Mouse (Mus musculus) monocyte, adult 5-6 weeks (primary cell): ENCODE results near the gene Spsb1. TPM values are rescaled to one million over a fixed set of nuclear protein-coding genes. Genes with fewer than 3 reads are reported as not detected.

Experiments
- ATAC-seq: fragments of 153-309, 156-312 bp; replicated peaks from 2 replicates; pipeline ENCODE4 v1.8.0; 2017; ENCODE audit warnings: mild to moderate bottlenecking; ENCODE audit not compliant: low TSS enrichment, insufficient number of reproducible peaks, severe bottlenecking, poor library complexity, low FRiP score
- total RNA-seq: library from RNA; stranded (forward); fragments of 200-1000, 200-491, 200-594 nt; gene quantifications from 3 replicates; pipeline ENCODE4 v1.2.3, GENCODE M21; 2017

The Spsb1 gene
- total RNA-seq, 1 experiment from 2014 or later, result not detected

DNA sequence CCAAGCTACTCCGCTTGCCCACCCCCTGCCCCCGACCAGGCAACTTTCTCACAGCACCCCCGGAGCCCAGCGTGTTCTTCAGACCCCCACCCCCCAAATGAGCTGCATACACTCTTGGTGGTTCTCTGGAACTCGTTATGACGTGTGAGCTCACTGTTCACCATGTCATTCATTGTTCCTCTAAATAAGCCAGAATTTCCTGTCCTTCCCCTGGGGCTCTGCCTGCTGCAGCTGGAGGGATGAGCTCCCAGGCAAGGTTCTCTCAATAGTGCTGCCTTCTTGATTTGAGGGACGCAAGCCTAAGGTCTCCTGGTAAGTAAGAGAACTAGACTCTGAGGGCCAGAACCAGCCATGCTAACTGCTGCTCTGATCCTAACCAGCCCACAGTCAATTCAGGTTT is 59.6 kb downstream of the Spsb1 start:
- ATAC-seq, result no peak

DNA sequence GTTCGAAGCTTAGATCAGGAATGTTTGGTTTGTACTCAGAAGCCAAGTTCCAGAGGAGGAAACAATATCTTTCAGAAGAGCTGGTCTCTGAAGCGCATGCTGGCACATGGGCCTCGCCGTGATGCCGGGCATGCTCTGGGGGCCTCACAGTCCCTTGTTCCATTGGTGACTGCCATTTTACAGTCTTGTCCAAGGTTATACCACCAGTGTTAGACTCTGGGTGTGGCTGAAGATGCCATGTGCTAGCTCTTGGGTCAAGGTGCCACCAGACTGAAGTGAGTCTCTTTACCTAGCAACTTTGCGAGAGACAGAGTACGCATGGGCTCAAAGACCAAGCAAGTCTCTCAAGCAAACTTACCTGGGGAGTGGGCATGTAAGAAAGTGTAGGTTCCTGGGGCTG is 60.5 kb downstream of the Spsb1 start:
- no peak for ATAC-seq

DNA sequence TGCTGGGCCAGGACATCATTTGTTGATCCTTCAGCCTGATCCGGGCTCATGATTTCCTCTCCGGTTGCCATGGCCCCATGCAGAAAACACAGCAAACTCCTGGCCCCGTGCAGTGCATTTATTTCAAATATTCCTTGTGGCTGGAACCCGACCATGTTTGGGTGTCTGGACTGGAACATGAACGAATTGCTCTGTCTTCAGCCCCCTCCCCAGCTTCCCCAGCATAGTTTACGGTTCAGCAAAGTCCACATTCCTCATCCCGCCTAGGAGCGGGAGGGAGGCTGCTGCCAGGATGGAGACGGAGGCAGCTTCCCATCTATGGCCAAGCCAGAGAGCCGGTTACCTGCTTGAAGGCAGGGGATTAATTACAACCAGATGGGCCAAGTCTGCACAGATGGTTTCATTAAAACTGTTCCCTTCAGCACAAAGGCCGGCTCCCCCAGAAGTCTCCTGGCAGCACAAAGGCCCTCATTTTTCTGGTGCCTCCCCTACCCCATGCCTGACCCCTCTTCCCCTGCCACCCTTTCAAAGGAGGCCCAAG is 61.2 kb downstream of the Spsb1 start:
- ATAC-seq, result no peak

DNA sequence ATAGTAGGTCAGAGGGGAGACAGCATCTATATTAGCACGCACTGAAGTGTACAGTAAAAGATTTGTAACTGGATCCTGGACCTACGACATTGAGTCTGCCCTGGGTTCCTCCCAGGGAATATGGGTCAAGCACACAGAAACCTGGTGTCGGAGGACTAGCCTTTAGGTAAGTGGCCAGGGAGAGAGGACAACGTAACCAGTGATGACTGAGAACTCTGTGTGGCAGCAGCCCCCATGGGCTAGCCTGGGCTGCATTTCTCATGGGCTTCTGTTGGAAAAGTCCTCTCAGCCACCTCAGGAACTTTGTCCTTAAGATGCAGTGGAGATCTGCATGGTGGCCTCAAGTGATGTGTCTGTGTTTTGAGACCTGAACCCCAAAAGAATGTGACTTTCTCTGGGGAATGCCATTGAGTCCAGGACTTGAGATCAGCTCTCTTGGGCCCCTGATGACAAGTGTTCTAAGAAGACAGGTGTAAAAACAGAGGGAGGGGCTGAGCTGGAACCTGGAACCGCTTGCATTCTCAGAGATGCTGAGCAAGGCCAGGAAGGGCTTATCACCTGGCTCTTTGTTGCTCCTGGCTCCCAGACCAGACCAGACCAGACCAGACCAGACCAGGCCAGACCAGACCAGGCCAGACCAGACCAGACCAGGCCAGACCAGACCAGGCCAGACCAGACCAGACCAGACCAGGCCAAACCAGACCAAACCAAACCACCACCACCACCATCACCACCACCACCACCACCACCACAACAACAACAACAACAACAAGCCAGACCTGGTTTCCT is 63.5 kb downstream of the Spsb1 start:
- no peak for ATAC-seq

GRCm38 (mm10) chr4:149890551-149890950 is 64.3 kb downstream of the Spsb1 start:
- ATAC-seq, result no peak

DNA sequence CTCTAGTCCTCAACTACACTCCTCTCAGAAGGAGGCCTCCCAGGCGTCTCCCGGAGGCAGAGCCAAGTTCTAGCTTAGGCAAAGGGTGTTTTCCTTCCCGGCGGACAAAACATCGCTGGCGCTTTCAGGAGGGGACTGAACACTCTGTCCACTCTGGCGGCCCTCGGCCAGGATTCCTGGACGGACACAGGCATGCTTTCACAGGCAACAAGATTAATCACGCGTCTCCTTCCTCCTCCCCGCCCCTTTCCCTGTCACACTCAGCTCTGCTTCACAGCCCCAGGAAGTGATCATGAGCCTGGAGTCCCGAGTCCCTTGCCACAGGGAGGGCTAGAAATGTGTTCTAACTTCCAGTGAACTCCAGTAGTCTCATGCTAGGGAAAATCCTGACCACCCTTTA is 65.0 kb downstream of the Spsb1 start:
- ATAC-seq, result no peak

DNA sequence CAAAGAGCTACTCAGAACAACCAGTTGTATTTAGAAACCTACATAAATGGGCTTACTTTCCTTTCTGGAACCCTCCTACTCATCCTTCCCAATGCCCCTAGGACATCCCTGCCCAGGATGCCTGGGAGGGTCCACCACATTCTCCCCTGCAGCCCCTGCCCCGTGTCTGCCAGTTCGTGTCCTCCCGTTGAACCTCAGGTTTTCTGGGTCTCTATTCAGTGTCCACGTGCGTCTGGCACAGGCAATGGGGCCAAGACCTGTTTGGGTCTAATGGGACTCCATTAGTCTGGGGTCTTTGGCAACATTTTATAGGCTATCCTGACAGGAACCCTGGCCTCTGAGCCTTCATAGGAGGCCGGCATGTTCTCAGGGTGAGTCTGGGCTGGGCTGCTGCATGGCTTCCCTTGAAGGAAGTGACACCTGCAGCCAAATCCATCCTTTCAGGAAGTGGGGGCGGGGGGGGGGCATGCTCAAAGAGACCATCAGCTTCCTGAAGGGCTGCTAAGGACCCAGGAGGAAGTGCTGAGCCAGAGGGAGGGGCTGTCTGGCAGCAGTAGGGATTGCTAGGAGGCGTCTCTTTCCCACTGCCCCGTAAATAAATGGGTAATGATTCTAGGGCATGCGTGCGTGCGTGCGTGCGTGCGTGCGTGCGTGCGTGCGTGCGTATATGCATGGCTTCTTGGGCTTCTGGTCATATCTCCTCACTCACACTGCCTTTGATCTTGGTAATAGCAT is 65.9 kb downstream of the Spsb1 start:
- ATAC-seq, result no peak

- no peak for ATAC-seq
Observed at GRCm38 (mm10) chr4:149888156-149888555, 66.7 kb downstream of the Spsb1 start.

DNA sequence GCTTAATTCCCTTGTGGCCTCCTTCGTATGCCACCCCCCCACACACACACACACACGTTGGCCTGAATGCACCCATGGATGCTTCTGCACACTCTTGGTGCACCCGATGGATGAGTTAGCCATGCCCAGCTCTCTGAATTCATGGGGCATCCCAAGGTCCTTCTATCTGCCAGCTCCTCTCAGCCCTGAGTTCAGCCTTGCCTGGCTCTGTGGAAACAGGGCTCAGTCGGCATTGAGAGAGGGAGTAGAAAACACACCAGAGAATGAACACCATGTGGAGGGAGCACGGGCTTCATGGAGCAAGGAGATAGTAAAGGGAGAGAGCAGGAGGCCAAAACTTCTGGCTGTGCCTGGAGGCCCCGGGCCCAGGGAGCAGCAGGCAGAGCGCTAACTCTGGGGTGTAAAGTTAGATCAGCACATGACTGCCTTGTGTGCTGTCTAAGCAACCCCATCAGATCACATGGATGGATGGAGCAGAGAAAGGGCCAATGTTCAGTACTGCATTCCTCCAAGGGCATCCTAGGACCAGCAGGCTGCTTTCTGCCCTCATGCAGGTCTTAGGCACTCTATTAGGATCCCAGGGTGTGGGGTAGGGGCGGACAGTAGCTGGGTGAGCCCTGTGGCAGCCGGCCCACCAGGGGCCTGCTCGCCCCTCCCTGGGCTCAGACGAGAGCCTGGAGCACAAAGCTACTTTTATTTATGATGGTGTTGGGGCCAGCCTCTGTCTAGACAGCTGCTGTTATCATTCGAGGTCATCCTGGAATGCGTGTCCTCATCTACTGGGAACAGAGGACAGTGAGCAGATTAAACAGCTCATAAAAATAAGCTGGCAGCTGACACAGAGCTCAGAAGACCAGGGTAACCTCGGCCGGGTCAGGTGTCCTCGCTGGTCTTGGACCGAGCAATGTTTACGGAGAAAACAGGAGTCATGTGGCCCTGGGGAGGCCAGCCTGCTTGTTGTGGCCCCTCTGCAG is 68.3 kb downstream of the Spsb1 start:
- no peak for ATAC-seq

DNA sequence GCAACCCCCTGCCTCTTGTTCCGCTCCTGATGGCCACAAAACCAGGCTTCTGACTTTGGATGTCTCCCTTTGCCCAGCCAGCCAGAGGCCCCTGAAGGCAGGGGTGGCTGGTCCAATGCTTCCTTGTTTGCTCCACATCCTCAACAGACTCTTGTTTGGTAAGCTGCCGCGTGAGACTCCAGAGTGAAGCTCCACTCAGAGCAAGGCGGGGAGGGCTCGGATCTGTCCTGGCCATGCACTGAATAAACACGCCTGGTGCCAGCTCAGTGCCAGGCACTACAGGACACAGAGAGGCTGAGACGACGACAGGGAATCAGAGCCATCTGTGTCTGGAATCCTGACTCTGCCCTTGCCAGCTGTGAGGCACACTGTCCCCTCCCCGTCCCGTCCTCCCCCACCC is 70.9 kb downstream of the Spsb1 start:
- no peak for ATAC-seq

- ATAC-seq, result no peak
Observed at GRCm38 (mm10) chr4:149882139-149882916, 72.5 kb downstream of the Spsb1 start.

GRCm38 (mm10) chr4:149880908-149881307 is 73.9 kb downstream of the Spsb1 start:
- ATAC-seq, result no peak

GRCm38 (mm10) chr4:149879980-149880379 is 74.9 kb downstream of the Spsb1 start:
- no peak for ATAC-seq

- no peak for ATAC-seq
Observed at GRCm38 (mm10) chr4:149878021-149878449, 76.8 kb downstream of the Spsb1 start.

DNA sequence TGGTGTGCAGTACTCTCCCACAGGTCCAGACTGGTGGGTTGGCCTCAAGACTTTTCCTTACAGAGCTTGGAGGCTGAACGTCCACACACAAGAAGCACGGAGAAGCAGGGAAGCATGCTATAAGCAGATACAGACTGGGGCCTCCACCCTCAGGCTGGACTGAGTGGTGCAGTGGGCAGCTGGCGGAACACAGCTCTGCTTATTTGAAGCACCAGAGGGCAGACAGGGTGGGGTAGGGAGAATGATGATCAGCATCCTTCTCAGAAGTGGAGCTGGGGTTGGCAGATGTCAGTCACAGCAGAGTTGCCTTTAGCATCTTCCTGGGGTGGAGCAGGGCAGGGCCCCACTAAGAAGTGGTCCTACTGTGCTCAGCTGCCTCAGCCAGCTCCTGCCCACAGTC is 77.6 kb downstream of the Spsb1 start:
- ATAC-seq, result no peak

- no peak for ATAC-seq
Observed at GRCm38 (mm10) chr4:149876761-149877160, 78.1 kb downstream of the Spsb1 start.

DNA sequence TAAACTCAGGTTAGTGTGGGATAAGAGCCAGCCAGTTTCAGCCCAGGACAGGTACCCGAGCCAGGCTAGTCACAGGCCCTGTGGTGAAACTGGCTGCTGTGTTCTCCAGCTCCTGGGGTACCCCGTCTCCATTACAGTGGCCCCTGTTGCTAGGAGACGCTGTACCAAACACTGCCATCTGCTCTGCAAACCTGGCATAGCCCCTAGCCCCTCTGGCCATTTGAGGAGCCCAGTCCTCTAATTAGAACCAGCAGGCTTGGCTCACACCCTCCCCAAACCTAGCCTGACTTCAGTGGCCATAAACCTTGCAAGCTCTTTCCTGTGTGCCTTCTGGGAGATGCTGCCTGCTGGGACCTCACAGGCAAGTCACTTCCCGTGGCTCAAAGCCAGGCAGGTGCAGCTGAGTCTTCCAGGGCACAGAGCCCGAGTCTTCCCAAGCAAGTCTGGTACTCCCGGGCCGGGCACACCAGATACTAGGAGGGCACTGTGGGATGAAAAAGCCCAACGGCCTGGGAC is 78.8 kb downstream of the Spsb1 start:
- ATAC-seq, result no peak

GRCm38 (mm10) chr4:149875296-149875695 is 79.5 kb downstream of the Spsb1 start:
- ATAC-seq, result no peak
